In the genomic region with DNA sequence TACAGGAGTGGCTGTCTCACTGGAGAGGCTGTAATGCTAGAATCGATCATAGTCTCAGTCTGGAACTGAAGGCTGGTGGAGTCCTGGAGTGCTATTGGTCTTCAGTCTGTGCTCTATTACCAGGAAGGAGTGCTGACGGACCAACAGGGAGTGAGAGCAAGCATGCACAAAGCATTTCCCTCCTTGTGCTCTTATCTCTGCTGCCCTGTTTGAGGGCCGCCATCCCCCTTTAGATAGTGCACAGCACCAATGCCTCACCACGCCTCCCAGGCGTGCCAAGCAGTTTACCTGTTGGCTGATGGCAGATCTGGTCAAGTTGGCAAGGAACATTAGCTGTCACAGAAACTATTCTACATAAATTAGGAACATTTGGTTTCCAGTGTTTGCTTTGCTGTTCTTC, we compare ENCODE assay signal across 12 mouse cellular contexts. TPM values are rescaled to one million over a fixed set of nuclear protein-coding genes. Genes with fewer than 3 reads are reported as not detected.
DNase-seq lines count a peak whose midpoint lies in the region; ATAC-seq and TF ChIP-seq lines count a peak whose summit lies in the region.
"Had no signal": no experiment of that assay in that cellular context is flagged by ENCODE, and none has a peak within 500 bp of the region (broad histone marks: within the 10 kb centered on the region; RNA-seq: fewer than 3 reads in every experiment).

No protein-coding gene starts in this region.

- H3K36me3 ChIP-seq in hindbrain, embryonic 15.5 days: no peaks in the 10 kb centered on the region
- no peaks in the 10 kb centered on the region for H3K36me3 ChIP-seq in hindbrain, embryonic 14.5 days (replicated peaks; ENCODE audit: control insufficient read depth, insufficient read depth)
- H3K36me3 ChIP-seq in liver, adult 2 months (ENCODE audit: control insufficient read depth, insufficient read depth, low read length): no peaks in the 10 kb centered on the region

- no peaks in the 10 kb centered on the region for H3K27me3 ChIP-seq in hindbrain, embryonic 15.5 days
- H3K27me3 ChIP-seq in hindbrain, embryonic 14.5 days (ENCODE audit: control insufficient read depth, insufficient read depth, low read length): no peaks in the 10 kb centered on the region
- H3K27me3 ChIP-seq in liver, adult 2 months (ENCODE audit: control insufficient read depth, insufficient read depth, low read length): no peaks in the 10 kb centered on the region

- H3K4me1 ChIP-seq in hindbrain, embryonic 15.5 days (replicated peaks): no peaks in the 10 kb centered on the region; the same call in 1 of the 2 replicates
- no peaks in the 10 kb centered on the region for H3K4me1 ChIP-seq in hindbrain, embryonic 14.5 days (replicated peaks; ENCODE audit: control insufficient read depth, insufficient read depth, low read length)
- H3K4me1 ChIP-seq in liver, adult 2 months (ENCODE audit: control insufficient read depth, insufficient read depth, low read length): peaks cover 14% of the 10 kb centered on the region

- ATAC-seq in hindbrain, embryonic 15.5 days (ENCODE audit: low FRiP score, low read depth): peak; percentile 27; the same call in 1 of the 2 replicates
- ATAC-seq in hindbrain, embryonic 14.5 days (ENCODE audit: low FRiP score): no peak
- peak; percentile 96 for ATAC-seq in megakaryocyte-erythroid progenitor cell, adult 5-6 weeks (replicated peaks; ENCODE audit: low FRiP score, low TSS enrichment, poor library complexity, severe bottlenecking)
- ATAC-seq in cerebellum, adult (ENCODE audit: insufficient number of reproducible peaks, low FRiP score, low TSS enrichment): no peak
- ATAC-seq: inflammation-experienced regulatory T-cells, adult 6 months had no signal

- H3K4me3 ChIP-seq in hindbrain, embryonic 15.5 days: no peak overlapping the region
- no peak overlapping the region for H3K4me3 ChIP-seq in hindbrain, embryonic 14.5 days (replicated peaks; ENCODE audit: low read length)
- H3K4me3 ChIP-seq in liver, adult 2 months (ENCODE audit: insufficient read depth, low read depth, low read length): no peak overlapping the region
- H3K4me3 ChIP-seq: myocyte had no signal

- no peak overlapping the region for H3K9ac ChIP-seq in hindbrain, embryonic 15.5 days
- no peak overlapping the region for H3K9ac ChIP-seq in hindbrain, embryonic 14.5 days
- H3K9ac ChIP-seq in liver, adult 2 months (ENCODE audit: low read depth, low read length): no peak overlapping the region

- H3K4me2 ChIP-seq in hindbrain, embryonic 15.5 days: no peak overlapping the region
- H3K4me2 ChIP-seq in hindbrain, embryonic 14.5 days (replicated peaks): no peak overlapping the region

- TF ChIP-seq CTCF in liver, adult 2 months (IDR thresholded peaks at IDR 0.05; ENCODE audit: low read depth, low read length): no peak

- peaks cover 26% of the 10 kb centered on the region; the same call in 1 of the 2 replicates for H3K79me2 ChIP-seq in liver, adult 2 months (ENCODE audit: control insufficient read depth, insufficient read depth, low read length)

- 92% methylated on average over 5 of the region's 5 CpGs for WGBS in hindbrain, embryonic 15.5 days
- WGBS in hindbrain, embryonic 14.5 days: 93% methylated on average over 5 of the region's 5 CpGs
- WGBS in liver, adult 2 months: 79% methylated on average over 5 of the region's 5 CpGs

- H3K9me3 ChIP-seq in hindbrain, embryonic 15.5 days: no peaks in the 10 kb centered on the region
- no peaks in the 10 kb centered on the region for H3K9me3 ChIP-seq in hindbrain, embryonic 14.5 days (ENCODE audit: control insufficient read depth, low read length)

- no peak overlapping the region for H3K27ac ChIP-seq in hindbrain, embryonic 15.5 days (replicated peaks)
- no peak overlapping the region for H3K27ac ChIP-seq in hindbrain, embryonic 14.5 days
- H3K27ac ChIP-seq in liver, adult 2 months (replicated peaks; ENCODE audit: insufficient read depth, low read depth, low read length): no peak overlapping the region

- no peak for TF ChIP-seq POLR2A in liver, adult 2 months (IDR thresholded peaks at IDR 0.05; ENCODE audit: extremely low read depth, insufficient read depth, low read length)

- intact Hi-C loops in gastrocnemius, postnatal 36 days (cut with DNase I): no loop called here

- DNase-seq in hindbrain, embryonic 14.5 days (ENCODE audit: low spot score): no peak
- peak; percentile 79 for DNase-seq in c-Kit-positive CD71-positive TER-119-positive erythroid progenitor cells, embryonic 14.5 days (ENCODE audit: low spot score)
- DNase-seq in liver, adult 2 months (ENCODE audit: extremely low read depth, low read depth, low spot score): peak; percentile 22
- no peak for DNase-seq in ovary, postnatal 10 days (ENCODE audit: low spot score)
- no peak for DNase-seq in gastrocnemius, postnatal 36 days
- DNase-seq: adrenal gland, adult 8-10 months; kidney, postnatal 4 days had no signal

RNA-seq across cellular contexts. Expression of gene Usp24, which starts 11.4 kb away (rescaled TPM):
- 9.1 and 9.8 TPM in 2 replicates for polyA plus RNA-seq in hindbrain, embryonic 15.5 days (2015; fragmentation: Nextera tagmentation; extraction: Ambion mirVana)
- 12.9 and 13.0 TPM in 2 replicates for polyA plus RNA-seq in hindbrain, embryonic 14.5 days (2014; fragmentation: Nextera tagmentation; extraction: Ambion mirVana)
- 28.8 and 31.0 TPM in 2 replicates for total RNA-seq in liver, adult 2 months (2014; rRNA removed)
- polyA plus RNA-seq in liver, adult 2 months (2012; rRNA removed): 6.9 and 8.1 TPM in 2 replicates
- 80.2 and 84.3 TPM in 2 replicates for total RNA-seq in megakaryocyte-erythroid progenitor cell, adult 5-6 weeks (2014; fragmentation: Nextera tagmentation)
- 86.6 and 87.0 TPM in 2 replicates for total RNA-seq in megakaryocyte-erythroid progenitor cell, adult 5-6 weeks (2017)
- 10 to 100 TPM; 50.5 to 52.6 TPM for total RNA-seq in gastrocnemius, postnatal 36 days (2021)

Comparison
In these comparisons a context has a peak if more than half of its experiments do, and no peak if none do; other contexts are left out.
1. ATAC-seq: peak in hindbrain, embryonic 15.5 days (single experiment) and megakaryocyte-erythroid progenitor cell, adult 5-6 weeks (single experiment); none in hindbrain, embryonic 14.5 days (single experiment) and cerebellum, adult (single experiment).
2. DNase-seq: peak in c-Kit-positive CD71-positive TER-119-positive erythroid progenitor cells, embryonic 14.5 days (single experiment) and liver, adult 2 months (single experiment); none in hindbrain, embryonic 14.5 days (single experiment), ovary, postnatal 10 days (single experiment) and gastrocnemius, postnatal 36 days (0 of 2).